Mouse (Mus musculus): Measurements from ENCODE around the gene Heatr5a.

Heatr5a gene

DNA sequence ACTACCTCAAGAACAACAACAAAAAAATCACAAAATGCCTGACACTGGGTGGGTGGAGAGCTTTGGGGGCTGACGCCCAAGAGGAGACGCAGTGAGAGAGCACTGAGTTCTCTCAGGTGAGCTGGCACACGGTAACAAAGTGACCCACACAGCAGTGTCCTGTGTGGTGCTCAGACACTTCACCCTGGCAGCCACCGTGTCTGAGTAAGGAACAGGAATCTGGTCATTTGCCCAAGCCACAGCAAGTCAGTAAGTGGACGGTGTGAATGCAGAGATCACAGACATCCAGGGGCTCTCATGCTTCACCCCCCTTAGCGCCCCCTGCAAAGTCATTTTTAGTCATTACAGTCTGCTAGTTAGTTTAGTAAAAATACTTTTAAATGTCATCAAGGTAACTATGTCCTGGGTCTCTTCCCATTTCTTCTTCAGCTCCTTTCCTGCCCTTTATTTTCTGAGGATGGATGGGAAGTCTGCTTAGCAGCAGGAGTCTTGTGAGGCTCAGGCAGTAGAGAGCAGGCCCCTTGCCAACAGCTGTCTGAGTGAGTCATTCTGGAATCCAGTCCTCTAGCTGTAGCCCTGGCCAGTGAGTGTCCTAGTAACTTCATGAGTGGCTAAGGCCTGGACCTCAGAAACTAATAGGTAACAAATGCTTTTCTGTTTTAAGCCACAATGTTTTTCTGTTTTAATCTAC is 88.4 kb downstream of the Heatr5a start:
- DNase-seq: peak; percentile 29 to 72

GRCm38 (mm10) chr12:51881775-51882174 is 89.3 kb downstream of the Heatr5a start:
- no peak for DNase-seq

DNA sequence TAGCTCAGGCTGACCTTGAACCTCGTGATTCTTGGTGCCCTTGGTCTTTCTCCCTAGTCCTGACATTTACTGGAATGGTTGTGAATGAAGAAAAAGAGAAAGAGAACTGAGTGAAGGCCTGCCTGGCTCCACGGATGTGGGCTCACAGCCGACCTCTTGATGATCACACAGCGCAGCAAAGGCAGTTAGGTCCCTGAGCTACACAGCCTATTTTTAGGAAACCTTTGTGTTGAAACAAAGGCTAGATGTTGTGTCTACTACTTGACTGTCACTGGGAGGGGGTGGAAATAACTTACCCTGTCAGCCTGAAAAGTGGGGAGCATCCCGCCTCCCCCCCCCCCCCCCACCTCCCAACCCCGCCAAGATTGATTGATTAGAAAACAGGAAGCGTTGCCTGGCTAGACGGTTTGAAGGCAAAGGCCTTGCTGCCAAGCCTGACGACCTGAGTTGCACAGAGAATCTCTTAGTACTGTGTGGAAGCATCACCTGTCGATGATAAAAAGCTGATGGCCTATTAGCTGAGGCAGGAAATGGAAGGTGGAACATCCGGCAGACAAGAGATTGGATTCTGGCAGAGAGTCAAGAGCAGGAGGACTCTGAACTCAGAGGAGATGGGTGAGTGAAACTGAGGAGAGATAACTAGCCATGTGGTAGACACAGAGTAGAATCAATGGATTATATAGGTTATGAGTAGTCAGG is 99.5 kb downstream of the Heatr5a start:
- DNase-seq: no peak

GRCm38 (mm10) chr12:51869511-51869910 is 101.6 kb downstream of the Heatr5a start:
- DNase-seq: no peak

- DNase-seq: no peak
Observed at GRCm38 (mm10) chr12:51867076-51867475, 104.0 kb downstream of the Heatr5a start.

GRCm38 (mm10) chr12:51866226-51866910 is 104.8 kb downstream of the Heatr5a start:
- peak in 1 of 2 experiments; percentile 25 for DNase-seq

- peak in 1 of 2 experiments; percentile 17 for DNase-seq
Observed at GRCm38 (mm10) chr12:51865790-51866179, 105.3 kb downstream of the Heatr5a start.

DNA sequence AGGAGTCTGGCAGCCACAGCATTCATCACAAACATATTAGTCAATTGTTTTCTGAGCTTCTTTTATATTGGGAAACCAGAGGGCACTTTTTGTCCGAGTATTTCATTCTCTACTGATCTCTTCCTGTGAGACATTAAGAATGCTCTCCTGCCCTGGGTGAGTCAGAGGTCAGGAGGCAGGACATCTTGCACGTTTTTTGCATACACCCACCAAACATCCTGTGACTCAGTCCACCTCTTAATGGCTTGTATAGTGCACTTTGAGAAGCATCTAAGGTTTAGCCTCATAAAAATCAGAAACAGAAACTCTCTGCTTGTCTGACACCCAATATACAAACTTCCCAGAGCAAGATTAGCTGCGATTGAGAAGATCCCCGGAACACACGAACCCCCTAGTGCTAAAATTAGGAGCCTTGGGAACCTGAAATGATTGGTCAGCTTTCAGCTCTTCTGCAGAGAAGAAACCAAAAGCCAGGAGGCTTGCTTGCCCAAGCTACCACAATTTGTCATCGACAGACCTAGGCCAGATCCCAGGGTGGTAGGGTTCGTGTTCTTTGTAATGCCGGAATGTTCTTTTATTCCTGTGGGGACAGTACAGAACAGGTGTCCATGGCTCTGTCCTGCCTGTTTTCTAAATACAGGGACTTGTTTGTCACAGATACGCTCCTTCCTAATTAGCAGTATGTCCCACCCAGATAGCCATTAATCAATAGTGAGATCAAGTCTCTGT is 105.9 kb downstream of the Heatr5a start:
- no peak for DNase-seq

GRCm38 (mm10) chr12:51863116-51864002 is 107.8 kb downstream of the Heatr5a start:
- no peak for DNase-seq

DNA sequence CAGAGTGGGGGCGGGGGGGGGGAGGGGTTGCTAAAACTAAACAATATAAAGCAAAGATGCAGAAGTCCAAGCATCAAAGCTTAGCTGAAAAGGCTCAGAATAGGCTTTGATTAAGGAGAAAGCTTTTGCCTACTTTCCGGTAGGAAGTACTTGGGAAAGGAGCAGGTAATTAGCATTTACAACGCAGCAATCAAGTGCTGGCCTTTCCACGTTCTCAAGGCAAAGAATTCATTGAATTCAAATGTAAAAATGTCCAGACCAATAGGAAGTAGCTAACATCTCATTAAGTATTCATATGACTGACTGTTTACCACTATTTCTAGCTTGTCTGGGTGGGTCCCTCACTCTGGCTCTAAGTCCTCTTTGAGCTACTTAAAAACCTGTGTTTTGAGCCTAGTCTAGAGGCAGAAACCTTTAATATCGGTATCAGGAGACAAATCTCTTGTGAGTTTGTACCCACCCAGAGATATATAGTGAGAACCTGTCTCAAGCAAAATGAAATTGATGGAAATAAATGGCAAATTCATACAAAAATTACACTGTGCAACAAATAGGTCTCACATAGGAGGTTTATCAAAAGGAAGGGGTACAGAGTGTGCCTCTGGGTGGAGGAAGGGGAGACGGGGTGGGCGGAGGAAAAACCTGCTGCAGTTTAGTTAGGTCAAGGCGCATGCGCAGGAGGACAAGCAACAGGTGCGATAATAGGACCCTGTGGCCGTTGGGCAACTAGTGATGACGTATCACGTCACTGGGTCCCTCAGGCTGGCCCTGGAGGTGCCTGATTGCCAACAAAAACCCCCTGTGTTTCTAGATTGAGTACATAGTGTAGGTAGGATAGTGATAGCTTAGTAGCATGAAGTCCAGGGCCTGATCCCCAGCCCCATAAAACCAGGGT is 112.7 kb downstream of the Heatr5a start:
- no peak for DNase-seq

GRCm38 (mm10) chr12:51856768-51857295 is 114.3 kb downstream of the Heatr5a start:
- no peak for DNase-seq

DNA sequence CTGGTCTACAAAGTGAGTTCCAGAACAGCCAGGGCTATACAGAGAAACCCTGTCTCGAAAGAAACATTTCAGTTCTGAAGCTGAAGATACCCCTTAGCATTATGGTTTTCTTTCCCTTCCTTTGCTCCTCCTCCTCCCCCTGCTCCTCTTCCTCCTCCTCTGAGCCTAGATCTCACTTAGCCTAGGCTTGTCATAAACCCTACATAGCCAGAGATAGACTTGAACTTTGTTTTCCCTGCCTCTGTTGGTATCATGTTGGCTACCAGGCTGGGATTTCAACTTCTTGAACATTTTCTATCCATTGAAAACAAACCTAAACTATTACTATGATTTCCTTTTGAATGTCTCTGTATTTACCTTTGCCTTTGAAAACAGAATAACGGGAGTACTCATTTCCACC is 115.2 kb downstream of the Heatr5a start:
- DNase-seq: no peak

DNA sequence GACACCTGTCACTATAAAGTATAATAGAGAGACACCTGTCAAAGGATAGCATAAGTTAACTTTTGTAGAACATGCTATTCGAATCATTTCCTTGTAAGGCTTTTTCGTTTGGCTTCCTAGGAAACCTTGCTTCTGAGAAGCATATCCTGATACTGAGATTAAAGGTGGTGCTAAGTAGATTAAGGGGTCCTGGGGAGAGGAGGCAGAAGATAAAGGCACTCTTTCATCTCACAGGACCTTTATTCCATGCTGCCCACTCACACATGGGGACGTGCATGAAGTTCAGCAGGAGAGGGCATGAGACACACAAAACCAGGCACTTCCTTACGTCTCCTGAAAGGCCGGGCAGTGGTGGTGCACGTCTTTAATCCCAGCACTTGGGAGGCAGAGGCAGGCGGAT is 115.7 kb downstream of the Heatr5a start:
- no peak for DNase-seq

GRCm38 (mm10) chr12:51851617-51852016 is 119.5 kb downstream of the Heatr5a start:
- no peak for DNase-seq

- DNase-seq: no peak
Observed at GRCm38 (mm10) chr12:51851155-51851554, 120.0 kb downstream of the Heatr5a start.

- DNase-seq: no peak
Observed at GRCm38 (mm10) chr12:51850339-51850738, 120.8 kb downstream of the Heatr5a start.

DNA sequence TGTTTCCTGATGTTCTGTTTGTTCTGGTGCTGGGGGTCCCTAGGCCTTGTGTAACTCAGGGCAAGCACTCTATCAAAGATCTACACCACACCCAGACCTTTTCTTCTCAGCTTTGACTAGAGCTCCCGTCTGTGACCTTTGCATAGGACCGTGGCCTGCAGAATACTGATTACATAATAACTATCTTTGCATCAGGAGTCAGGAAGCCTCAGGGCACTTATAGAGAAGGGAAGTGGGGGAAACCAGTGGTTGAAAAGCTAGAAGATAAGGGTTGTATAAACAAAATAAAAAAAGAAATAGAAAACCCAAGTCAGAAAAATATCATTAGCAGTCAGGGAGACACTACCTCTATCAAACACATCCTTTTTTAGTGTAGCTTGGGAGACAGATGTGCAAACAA is 121.2 kb downstream of the Heatr5a start:
- DNase-seq: no peak

- DNase-seq: no peak
Observed at GRCm38 (mm10) chr12:51847953-51848680, 123.0 kb downstream of the Heatr5a start.

DNA sequence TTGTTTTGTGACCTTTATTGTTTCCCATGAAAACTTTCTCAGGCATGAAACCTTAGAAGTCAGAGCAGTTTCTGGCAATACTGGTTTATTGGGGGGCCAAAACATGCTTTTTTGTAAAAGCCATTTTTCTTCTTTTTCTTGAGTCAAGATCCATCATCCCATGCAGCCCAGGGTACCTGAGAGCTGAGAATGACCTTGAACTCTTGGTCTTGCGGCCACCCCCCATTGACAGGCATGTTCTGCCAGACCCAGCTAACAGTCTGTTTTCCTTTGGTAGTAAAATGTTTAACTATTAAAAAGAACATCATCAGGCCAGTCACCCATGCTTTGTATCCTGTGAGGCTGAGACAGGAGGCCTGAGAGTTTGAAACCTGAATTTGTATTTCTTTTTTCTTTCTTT is 125.9 kb downstream of the Heatr5a start:
- DNase-seq: no peak

- peak; percentile 96 for DNase-seq
Observed at GRCm38 (mm10) chr12:51844771-51845256, 126.3 kb downstream of the Heatr5a start.
